Mouse (Mus musculus) erythroblast, embryonic 14.5 days (primary cell): ENCODE measurements at regions not wholly inside any gene's neighbourhood (a gene's known extent, or its start where the extent isn't known, plus 50 kb on each side); places are given as distances from the start of the nearest gene placed in this dataset.

ENCODE experiments used
- GATA1 ChIP-seq: IDR thresholded peaks from 2 replicates; pipeline ENCODE4 v1.6.1; 2012; ENCODE audit warnings: low read length, inconsistent platforms, mixed read lengths
- TAL1 ChIP-seq: IDR thresholded peaks from 3 replicates; pipeline ENCODE4 v1.6.1; 2012; ENCODE audit warnings: low read length, inconsistent platforms, mixed read lengths

DNA sequence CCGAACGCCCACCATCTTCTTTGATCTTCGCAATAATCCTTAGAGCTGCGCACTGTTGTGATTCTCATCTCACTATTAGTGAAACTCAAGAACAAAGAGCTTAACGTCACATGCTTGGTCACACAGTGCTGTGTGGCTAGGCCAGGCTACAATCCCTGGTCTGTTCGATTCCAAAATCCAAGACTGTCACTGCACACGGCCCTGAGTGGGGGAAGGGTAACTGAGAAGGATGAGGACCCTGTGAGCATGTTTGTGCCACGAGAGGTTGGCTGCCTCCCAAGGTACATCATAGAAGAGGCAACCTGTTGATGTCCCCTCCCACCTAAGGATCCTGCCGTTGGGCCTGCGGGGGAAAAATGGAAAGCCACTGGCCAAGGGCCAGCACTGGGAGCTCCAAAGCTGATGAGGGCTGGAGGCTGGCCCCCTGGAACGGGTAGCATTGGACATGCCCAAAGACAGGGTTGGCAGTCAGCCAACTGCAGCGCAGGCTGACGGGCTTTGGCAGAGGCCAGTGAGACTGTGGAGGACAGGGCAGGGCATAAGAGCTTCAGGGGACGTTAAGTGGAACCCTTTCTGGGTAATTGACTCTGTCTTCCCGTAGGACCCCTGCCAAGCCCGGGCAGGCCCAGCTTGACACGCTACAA lies 172.1 kb upstream of the Cadm1 start:
- no peak for TF ChIP-seq GATA1
- TF ChIP-seq TAL1 = no peak
